Mouse (Mus musculus) c-Kit-positive CD71-positive TER-119-positive erythroid progenitor cells, embryonic 14.5 days (primary cell): ENCODE measurements around the gene Mydgf.

Experiments
- DNase-seq: peaks from one replicate; pipeline ENCODE4 v3.0.0-alpha.2; 2013; ENCODE audit warnings: low spot score

Mydgf gene

GRCm38 (mm10) chr17:56183658-56184103 lies at the start of gene Mydgf:
Mydgf (minus strand) TSS chr17:56183920.
- peak; percentile 90 for DNase-seq

DNA sequence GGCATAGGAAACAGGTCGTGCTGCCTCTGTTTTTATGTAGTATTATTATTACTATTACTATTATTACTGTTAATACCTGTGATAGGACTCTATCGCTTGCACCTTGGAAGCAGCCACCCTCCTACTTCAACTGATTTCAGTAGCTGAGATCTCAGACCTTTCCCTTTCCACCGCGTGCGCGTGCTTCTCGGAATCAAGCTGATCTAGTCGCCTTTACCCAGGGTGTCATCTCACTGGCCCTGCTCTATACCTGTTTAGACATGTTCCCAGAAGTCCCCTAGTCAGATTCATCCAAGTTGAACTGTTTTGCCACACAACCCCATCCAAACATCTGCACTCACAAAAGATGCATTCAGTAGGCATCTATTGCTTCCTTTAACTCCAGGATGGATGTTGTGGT lies 49.7 kb upstream of the Mydgf start:
- DNase-seq, result no peak

- DNase-seq, result no peak
Observed at GRCm38 (mm10) chr17:56229943-56230342, 46.2 kb upstream of the Mydgf start.

- DNase-seq, result no peak
Observed at GRCm38 (mm10) chr17:56226566-56226965, 42.8 kb upstream of the Mydgf start.

DNA sequence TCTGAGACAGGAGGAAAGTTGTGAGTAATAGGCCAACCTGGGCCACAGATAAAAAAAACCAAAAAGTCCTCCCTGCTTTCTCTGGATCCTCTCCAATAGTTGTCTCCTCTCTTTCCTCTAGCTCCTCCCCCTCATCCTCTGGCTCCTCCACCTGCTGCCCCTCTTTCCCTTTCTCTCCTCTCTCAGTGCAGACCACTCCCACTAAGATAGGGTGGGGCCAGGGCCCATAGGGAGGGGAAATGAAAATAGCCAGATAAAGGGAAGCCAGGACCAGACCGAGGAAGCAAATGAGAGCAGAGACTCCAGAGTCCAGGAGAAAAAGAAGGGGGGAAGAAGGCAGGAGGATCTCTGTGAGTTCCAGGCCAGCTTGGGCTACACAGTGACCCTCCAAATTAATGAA lies 41.2 kb upstream of the Mydgf start:
- no peak for DNase-seq

GRCm38 (mm10) chr17:56219805-56220204 lies 36.1 kb upstream of the Mydgf start:
- no peak for DNase-seq

GRCm38 (mm10) chr17:56219251-56219650 lies 35.5 kb upstream of the Mydgf start:
- DNase-seq, result no peak

- peak; percentile 85 for DNase-seq
Observed at GRCm38 (mm10) chr17:56218377-56219191, 34.9 kb upstream of the Mydgf start, which contains the start of gene Dpp9. Dpp9 (minus strand) TSS chr17:56218905.

DNA sequence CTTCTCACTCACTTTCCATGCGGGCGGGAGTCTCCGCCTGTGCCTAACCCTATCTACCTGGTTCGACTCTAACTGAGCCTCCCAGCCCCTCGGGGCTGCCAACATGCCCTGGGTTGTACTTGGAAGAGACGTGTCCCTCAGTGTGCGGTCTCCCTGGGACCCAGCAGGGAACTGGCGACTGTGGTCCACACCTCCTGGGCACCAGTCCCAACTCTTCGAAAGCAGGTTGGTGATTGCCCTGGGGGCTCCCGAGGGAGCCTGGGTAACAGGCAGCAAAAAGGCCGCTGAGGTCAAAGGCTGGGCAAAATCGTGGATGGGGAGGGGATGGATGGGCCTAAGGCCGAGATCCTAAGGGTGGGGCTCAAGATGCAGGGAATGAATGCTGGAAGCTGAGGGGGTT lies 34.0 kb upstream of the Mydgf start:
- DNase-seq, result no peak

GRCm38 (mm10) chr17:56214229-56214628 lies 30.5 kb upstream of the Mydgf start:
- DNase-seq, result no peak

GRCm38 (mm10) chr17:56212676-56213075 lies 29.0 kb upstream of the Mydgf start:
- no peak for DNase-seq

DNA sequence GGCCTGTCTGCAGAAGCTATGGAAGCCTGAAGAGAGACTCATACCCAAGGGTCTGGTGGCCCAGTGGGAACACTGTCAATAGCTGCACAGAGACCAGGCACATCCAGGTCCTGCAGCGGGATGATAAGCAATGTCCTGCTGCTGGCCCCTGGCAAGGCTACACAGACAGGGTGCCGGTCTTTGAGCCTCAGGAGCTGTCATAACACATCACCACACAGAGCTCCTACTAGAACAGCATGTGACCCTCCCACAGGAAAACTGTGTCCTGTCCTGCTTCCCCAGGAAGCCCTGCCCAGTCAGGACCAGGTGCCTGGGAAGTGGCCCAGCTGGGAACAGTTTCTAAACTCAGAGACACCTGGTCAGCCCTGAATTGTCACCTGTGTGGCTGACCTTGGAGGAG lies 27.4 kb upstream of the Mydgf start:
- DNase-seq, result no peak

- no peak for DNase-seq
Observed at GRCm38 (mm10) chr17:56208821-56209220, 25.1 kb upstream of the Mydgf start.

DNA sequence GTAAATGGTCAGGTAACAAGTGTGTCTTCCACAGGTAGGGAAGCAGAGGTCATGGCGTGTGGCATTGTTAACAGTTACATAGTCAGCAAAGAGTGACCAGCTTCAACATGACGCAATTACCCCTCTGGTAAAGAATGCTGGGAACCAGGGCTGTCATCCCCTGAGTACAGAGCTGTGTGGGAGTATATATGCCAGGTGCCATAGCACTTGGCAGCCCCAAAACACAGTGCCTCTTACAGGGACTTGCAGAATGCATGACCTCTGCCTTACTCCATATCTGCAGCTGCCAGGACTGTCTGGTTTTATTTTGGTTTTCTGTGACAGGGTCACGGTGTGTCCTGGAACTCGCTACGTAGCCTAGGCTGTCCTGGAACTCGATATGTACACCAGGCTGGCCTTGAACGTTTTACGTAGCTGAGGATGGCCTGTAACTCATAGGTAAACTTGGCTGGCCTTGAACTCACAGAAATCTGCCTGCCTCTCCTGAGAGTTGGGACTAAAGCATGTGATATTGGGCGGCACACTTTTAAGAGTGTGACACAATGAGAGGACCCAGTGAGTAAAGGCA lies 24.3 kb upstream of the Mydgf start:
- no peak for DNase-seq

GRCm38 (mm10) chr17:56206986-56207674 lies 23.4 kb upstream of the Mydgf start:
- no peak for DNase-seq

- no peak for DNase-seq
Observed at GRCm38 (mm10) chr17:56206276-56206884, 22.7 kb upstream of the Mydgf start.

DNA sequence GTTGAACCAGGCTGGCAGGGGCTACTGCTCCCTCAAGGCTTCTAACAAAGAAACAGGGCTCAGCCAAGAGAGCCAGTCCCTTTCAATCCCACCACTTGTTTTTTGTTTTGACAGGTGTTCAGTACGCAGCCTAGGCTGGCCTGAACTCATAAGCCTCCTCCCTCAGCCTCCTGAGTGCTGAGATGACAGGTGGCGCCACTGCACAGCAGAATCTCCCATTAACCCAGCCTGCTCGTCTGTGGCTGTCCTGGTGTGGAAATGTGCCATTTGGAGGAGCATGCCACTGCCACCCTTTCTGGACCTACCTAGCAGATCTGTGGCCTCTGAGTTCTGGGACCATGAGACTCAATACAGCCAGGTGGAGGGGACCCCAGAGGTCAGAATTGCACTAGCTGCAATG lies 20.0 kb upstream of the Mydgf start:
- DNase-seq, result no peak

GRCm38 (mm10) chr17:56202476-56202875 lies 18.8 kb upstream of the Mydgf start:
- no peak for DNase-seq

GRCm38 (mm10) chr17:56201642-56202041 lies 17.9 kb upstream of the Mydgf start:
- DNase-seq, result no peak

DNA sequence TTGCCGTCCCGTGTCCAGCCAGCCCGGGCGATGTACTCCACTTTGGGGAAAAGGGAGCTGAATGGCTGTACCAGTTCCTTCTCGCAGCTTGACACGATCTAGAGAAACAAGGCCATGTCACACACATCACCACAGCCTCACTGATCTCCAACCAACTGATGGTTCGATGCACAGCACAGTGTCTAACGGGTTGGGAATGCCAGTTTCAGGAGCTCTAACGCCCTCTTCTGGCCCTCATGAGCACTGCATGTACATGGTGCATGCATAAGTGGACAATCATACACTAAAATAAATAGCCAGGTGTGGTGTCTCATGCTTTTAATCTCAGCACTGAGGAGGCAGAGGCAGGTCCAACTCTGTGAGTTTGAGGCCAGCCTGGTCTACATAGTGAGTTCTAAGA lies 16.9 kb upstream of the Mydgf start:
- no peak for DNase-seq

DNA sequence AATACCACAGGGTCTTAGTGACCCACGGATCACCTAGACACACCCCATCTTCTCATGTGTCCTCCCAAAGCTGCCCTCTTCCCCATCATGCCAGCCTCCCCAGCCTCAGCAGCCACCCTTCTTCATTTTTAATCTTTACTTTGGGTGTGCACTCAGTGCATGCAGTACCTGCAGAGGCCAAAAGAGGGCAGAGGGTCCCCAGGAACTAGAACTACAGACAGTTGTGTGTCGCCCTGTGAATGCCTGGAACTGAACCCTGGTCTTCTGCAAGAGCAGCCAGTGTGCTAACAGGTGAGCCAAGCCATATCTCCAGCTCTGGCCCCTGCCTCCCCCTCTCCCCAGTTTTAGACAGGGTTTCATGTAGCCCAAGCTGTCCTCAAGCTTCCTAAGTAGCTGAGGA lies 13.1 kb upstream of the Mydgf start:
- DNase-seq, result peak; percentile 33

DNA sequence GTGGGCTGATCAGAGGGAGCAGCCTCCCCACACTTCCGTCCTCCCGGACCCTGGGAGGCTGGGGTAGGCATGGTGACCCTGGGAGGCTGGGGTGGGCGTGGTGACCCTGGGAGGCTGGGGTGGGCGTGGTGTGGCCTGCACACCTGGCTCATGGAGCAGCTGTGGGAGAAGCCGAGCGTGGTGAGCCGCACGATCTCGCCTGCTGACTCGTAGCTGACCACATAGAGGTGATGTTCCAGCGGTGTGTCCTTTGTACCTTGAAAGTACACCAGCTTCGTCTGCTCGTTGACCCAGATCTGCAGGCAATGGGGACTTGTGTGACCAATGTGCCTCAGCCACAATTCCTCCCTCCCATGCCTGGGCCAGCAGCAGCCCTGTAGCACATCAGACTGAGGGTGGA lies 11.0 kb upstream of the Mydgf start:
- DNase-seq, result no peak

DNA sequence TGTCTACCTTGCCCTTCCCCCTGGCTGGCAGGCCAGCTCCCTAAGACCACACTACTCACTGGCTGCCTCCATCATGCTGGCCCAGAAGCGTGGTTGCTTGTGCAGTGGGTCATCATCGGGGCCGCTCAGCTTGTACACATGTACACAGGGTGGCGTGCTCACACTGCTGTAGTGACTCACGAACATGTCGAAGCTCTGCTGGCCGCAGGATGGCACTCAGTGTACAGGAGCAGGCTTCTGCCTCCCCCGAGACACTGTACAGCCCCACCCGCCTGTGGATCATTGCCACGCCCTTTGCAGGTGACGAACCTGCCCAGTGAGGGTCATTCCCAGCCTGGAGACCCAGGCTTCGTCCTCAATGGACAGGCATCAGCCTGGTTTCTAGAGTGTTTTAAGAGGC lies 10.6 kb upstream of the Mydgf start:
- DNase-seq, result no peak
